Mouse (Mus musculus) brain, adult 2 months (tissue): ENCODE measurements around the gene Fhad1.

Source experiments
- DNase-seq: peaks from one replicate; pipeline ENCODE4 v3.0.0; 2011; ENCODE audit warnings: low read depth, low spot score

Fhad1 gene

GRCm38 (mm10) chr4:141978582-141978981 is 36.3 kb downstream of the Fhad1 start:
- no peak for DNase-seq

GRCm38 (mm10) chr4:141977346-141977745 is 37.5 kb downstream of the Fhad1 start:
- no peak for DNase-seq

- DNase-seq: peak; percentile 69
Observed at GRCm38 (mm10) chr4:141976163-141976562, 38.7 kb downstream of the Fhad1 start.

GRCm38 (mm10) chr4:141964575-141964974 is 50.3 kb downstream of the Fhad1 start:
- peak; percentile 93 for DNase-seq

- DNase-seq: no peak
Observed at GRCm38 (mm10) chr4:141963907-141964306, 51.0 kb downstream of the Fhad1 start.

GRCm38 (mm10) chr4:141962811-141963685 is 51.8 kb downstream of the Fhad1 start:
- DNase-seq: peak; percentile 47

GRCm38 (mm10) chr4:141960037-141960436 is 54.8 kb downstream of the Fhad1 start:
- DNase-seq: peak; percentile 40

GRCm38 (mm10) chr4:141959615-141960014 is 55.3 kb downstream of the Fhad1 start:
- peak; percentile 38 for DNase-seq

- peak; percentile 60 for DNase-seq
Observed at GRCm38 (mm10) chr4:141958614-141959375, 56.1 kb downstream of the Fhad1 start.

- peak; percentile 83 for DNase-seq
Observed at GRCm38 (mm10) chr4:141958188-141958587, 56.7 kb downstream of the Fhad1 start.

- no peak for DNase-seq
Observed at GRCm38 (mm10) chr4:141957740-141958139, 57.1 kb downstream of the Fhad1 start.

- no peak for DNase-seq
Observed at GRCm38 (mm10) chr4:141956931-141957330, 58.0 kb downstream of the Fhad1 start.

GRCm38 (mm10) chr4:141954770-141955720 is 59.8 kb downstream of the Fhad1 start:
- peak; percentile 41 for DNase-seq

GRCm38 (mm10) chr4:141953859-141954258 is 61.0 kb downstream of the Fhad1 start:
- DNase-seq: no peak

- no peak for DNase-seq
Observed at GRCm38 (mm10) chr4:141953291-141953690, 61.6 kb downstream of the Fhad1 start.

GRCm38 (mm10) chr4:141952824-141953223 is 62.1 kb downstream of the Fhad1 start:
- peak; percentile 66 for DNase-seq

GRCm38 (mm10) chr4:141952114-141952513 is 62.8 kb downstream of the Fhad1 start:
- peak; percentile 89 for DNase-seq

- DNase-seq: peak; percentile 31
Observed at GRCm38 (mm10) chr4:141949436-141949835, 65.4 kb downstream of the Fhad1 start.

- peak; percentile 33 for DNase-seq
Observed at GRCm38 (mm10) chr4:141948822-141949221, 66.1 kb downstream of the Fhad1 start.

- DNase-seq: no peak
Observed at GRCm38 (mm10) chr4:141942403-141942802, 72.5 kb downstream of the Fhad1 start.

- peak; percentile 31 for DNase-seq
Observed at GRCm38 (mm10) chr4:141941289-141941688, 73.6 kb downstream of the Fhad1 start.
